Mouse (Mus musculus): ENCODE measurements around the gene Prkn.
A peak's percentile ranks its signal among the peaks of the same experiment; 100 is the strongest.

The Prkn gene

GRCm38 (mm10) chr17:11284246-11284645 lies 444.1 kb downstream of the Prkn start:
- no peak for DNase-seq (ENCODE audit: low read depth)

DNA sequence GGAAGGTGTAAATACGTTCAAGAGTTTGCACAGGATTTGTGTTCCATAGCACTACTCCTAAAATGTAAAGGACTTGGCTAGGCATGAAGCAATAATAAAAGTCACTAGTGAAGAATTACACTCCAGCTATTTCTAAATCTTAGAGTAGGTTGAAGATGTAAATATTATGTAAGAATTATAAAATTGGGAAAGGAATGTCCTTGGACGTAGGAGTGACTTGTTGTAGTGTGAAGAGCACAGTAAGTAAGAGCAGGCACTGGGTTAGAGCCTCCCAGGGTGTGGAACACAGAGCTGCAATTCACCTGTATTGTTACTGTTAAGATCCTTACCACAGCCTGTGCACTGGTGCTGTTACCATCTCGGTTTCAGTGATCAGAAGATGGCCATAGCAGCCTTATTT lies 450.0 kb downstream of the Prkn start:
- no peak for DNase-seq (ENCODE audit: low read depth)

GRCm38 (mm10) chr17:11303116-11303515 lies 462.9 kb downstream of the Prkn start:
- DNase-seq (ENCODE audit: low read depth), result no peak

DNA sequence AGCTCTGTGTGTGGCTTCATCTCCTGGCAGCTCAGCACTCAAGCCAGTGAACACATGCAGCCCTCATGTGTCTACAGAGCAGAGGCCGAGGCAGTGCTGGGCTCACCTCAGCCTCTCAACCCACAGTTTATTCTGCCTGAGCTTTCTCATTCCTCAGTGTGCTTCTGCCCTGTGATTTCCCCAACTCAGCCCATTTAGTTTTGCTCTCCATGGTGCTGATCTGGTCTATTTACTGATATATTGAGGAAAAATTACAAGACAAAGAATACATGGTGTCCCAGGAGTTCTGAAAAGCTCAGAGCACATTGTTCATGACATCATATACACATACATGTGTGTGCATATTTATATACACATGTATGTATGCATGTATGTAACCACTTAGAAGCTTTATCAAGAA lies 469.7 kb downstream of the Prkn start:
- DNase-seq (ENCODE audit: low read depth), result no peak

DNA sequence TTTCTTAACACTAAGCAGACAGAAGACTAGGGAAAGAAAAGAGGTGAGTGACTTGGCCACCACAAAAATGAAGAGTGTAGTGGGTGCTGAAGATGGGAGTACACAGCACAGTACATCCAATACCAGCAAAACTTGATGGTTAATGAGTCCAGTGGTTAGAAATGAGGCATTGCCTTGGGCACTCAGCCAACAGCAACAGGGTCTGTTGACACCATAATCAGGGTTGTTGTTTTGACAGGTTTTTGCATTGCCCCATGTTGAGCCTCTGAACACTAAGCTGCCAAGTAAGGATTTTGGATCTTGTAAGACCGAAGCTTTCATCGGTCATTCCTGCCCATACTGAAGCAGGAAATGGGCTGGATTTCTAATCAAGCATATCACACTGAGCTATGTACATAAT lies 474.0 kb downstream of the Prkn start:
- no peak for DNase-seq (ENCODE audit: low read depth)

GRCm38 (mm10) chr17:11315675-11316074 lies 475.5 kb downstream of the Prkn start:
- DNase-seq (ENCODE audit: low read depth), result no peak

DNA sequence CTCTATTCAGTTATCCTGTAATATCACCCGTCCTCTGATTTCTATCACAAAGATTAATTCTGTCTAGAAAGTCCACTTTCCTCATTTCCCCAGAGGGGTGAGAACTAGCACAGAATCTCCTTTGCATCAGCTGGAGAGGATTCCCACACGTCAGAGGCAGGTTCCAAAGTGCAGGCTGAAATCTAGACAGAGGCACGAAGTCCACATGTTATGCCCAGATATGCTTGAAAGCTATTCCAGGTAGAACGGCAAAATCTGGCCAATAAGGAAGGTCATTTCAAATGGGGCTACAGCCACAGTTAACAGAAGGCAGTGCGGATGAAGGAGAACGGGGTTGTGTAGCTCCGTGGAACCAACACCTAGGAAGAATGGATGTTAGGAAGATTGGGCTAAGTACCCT lies 478.8 kb downstream of the Prkn start:
- DNase-seq (ENCODE audit: low read depth), result no peak

- DNase-seq (ENCODE audit: low read depth), result no peak
Measured at GRCm38 (mm10) chr17:11319666-11320360, 479.6 kb downstream of the Prkn start.

- no peak for DNase-seq (ENCODE audit: low read depth)
Measured at GRCm38 (mm10) chr17:11332081-11332480, 491.9 kb downstream of the Prkn start.

DNA sequence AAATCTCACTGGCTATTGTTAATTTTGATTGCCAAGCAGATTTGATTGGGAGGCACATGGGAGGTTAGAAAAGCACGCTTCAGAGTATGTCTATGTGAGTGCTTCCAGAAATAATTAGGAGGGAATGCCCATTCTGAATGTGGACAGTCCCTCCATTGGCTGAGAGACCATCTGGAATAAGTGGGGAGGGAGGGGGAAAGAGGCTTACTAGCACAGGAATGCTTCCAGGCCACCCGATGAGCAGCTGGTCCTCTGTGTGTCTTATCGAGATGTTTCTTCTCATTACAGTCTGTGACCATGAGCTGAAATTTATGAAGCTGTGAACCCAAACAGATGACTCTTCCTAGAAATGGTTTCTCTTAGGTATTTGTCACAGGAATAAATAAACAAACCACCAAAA lies 493.6 kb downstream of the Prkn start:
- no peak for DNase-seq (ENCODE audit: low read depth)

- no peak for DNase-seq (ENCODE audit: low read depth)
Measured at GRCm38 (mm10) chr17:11336156-11336555, 496.0 kb downstream of the Prkn start.

DNA sequence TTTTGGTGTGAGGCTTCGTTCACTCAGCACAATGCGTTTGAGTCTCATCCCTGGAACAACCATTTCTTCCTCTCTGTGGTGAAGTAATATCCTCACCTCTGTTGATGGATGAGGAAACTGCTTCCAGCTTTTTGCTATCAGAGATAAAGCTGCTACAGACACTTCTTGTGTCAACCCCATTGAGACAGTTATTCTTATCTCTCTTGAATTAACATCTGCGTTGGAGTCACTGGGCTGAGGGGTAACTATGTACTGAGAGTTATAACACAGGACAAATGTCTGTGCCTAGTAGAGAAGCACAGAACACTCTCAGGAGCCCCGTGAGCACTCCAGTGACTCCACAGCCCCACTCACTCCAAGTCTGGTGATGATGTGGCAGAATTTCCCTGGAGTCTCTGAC lies 500.2 kb downstream of the Prkn start:
- no peak for DNase-seq (ENCODE audit: low read depth)

DNA sequence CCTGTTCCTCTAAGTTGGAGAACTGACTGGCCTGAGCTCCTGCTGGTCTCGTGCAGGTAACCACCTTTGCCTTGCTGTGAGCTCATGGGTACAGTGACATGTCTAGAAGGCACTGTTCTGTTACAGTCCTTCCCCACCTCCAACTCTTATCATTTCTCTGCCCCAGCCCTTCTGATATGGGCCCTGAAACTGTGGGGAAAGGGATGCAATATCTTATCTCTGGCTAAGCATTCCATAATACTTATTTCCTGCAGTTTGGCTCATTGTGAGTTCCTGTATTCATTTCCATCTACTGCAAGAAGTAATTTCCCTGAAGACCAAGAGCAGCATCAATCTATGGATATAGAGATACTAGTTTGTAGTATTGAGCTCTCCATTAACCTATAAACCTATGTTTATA lies 506.1 kb downstream of the Prkn start:
- no peak for DNase-seq (ENCODE audit: low read depth)

DNA sequence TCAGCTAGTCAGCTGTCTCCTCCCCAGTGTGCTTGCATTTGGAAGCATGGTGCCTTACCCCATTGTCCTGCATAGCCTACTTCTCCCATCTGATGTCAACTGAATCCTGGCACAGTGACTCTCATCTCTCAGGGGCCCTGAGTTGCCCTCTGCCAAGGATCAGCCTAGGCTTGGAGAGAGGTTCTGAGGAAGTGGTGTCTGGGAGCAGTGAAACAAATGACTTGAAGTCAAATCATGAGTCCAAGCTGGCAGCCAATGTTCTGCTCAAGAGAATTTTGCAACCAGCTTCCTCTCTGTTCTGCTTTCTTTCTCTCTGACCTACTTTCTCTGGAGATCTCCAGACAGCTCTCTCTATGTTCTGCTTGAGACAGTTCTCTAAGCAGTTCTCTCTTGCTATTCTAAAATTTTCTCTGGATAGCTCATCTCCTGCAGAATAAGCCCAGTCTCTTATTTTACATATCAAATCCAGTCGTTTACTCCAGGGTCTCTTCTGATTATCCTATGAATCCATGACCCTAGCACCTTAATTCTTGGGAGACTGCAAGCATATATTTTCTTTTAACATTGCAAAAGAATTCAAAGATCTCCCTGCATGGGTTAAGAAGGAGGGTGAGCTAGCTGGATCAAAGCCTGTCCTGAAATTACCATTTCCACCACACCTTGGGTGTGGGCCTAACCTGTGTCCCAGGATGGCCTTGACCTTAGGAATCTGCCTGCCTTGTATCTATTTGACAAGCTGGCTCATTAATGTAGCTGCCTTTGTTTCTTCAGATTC lies 512.8 kb downstream of the Prkn start:
- DNase-seq (ENCODE audit: low read depth), result no peak

DNA sequence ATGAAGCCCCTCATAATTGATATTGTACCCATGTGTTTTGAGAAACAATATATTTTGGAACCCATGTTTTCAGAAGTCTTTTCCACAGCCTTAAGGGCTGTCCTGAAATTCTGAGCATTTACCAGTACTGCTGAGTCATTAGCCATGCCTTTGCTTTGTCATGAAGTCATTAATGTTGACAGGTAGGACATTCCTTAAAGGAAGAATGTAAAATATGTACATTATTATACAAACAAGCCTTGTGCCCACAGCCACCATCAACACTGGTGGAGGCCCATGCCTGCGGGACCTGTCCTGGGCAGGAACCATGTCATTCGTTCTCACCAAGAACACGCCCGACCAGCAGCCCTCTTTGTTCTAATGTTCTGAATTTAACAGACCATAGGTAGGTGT lies 513.4 kb downstream of the Prkn start:
- DNase-seq (ENCODE audit: low read depth), result no peak

- DNase-seq (ENCODE audit: low read depth), result no peak
Measured at GRCm38 (mm10) chr17:11354348-11354747, 514.2 kb downstream of the Prkn start.

DNA sequence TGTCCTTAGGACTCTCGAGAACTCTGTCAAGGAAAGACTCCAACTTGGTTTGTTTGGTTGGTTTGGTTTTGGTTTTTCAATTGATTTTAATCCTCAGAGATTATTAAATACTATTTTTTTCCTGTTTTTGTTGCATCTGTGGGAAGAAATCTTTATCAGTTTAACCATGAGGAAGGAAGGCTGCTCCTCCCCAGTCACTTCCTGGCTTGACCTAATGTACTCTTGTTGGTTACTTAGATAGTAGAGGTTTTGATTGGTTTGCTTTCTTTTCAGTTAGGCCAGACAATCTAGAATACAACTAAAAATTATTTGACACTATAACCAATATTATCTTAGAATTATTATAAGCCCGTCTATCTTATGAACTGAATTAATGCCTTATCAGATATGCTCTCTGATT lies 535.3 kb downstream of the Prkn start:
- peak; percentile 8 for DNase-seq (ENCODE audit: low read depth)

DNA sequence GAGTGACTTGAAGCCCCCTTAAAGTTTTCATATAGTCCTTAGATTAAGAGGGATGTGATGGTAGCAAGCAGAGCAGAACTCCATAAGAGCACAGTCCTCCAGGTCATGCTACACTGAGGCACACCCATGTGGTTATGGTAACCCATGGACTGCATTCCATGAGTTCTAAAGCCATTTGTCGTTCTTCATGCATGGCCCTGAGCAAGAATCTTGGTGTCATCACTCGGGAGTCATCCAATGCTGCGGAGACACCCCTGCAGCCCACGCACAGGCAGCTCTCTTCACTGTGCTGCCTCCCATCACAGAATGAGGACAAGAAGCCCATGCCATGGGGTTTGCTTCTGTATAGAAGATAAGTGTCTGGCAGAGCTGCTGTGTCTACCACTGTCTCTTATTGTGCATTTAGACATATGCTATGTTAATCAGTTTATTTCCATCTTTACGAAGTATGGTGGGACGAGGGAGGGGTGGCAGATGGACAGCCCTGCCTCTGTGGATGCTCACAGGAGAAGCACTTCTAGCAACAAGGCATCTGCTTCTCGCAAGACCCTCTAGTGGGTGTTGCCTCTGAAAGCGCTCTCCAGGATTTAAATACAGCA lies 543.3 kb downstream of the Prkn start:
- no peak for DNase-seq (ENCODE audit: low read depth)

DNA sequence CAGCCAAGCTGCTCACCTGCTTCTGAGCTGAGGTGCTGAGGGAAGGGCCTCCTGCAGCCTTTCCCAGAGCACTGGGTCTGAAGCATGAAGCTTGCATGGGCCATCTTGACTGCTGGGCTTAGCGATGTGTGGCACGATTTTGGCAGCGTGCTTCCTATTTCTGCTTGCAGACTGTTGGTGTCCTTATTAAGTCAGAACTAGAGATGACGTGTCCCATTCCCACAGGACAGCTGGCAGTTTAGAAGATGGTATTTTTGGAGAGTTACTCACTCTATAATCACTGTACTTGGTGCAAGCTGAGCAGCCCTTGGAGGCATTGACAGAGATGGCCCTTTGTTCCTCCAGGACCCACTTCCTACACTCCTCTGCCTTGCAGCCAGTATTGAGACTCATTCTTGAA lies 545.1 kb downstream of the Prkn start:
- no peak for DNase-seq (ENCODE audit: low read depth)

DNA sequence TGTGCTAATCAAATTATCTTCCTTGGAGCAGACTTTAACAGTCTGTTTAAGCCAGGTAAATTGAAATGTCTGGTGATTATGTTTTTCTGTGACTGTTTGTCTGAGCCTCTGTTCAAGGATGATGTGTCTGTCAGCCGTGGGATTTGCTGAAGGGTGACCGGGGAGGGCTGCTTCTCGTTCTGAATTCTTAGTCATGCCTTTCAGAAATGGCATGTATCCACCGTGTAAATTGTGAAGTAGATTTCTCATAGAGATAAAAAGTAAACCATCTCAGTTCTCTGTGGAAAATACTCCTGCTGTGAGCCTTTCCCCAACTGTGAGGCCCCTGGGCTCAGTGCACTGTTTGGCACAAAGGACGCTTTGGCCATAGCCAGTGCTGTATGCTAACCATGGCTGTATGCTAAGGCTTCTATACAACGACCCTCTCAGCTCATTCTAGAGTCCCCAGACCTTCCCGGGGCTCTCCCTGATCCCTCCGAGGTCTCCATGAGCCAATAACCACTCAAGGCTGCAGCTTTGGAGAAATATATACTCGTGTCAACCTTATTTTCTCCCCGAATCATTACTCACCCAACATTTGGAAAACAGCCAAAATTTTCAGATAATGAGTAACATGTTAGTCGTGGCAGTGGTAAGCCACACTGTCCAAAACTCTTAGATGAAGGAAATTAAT lies 552.6 kb downstream of the Prkn start:
- peak; percentile 48 for DNase-seq (ENCODE audit: low read depth)

DNA sequence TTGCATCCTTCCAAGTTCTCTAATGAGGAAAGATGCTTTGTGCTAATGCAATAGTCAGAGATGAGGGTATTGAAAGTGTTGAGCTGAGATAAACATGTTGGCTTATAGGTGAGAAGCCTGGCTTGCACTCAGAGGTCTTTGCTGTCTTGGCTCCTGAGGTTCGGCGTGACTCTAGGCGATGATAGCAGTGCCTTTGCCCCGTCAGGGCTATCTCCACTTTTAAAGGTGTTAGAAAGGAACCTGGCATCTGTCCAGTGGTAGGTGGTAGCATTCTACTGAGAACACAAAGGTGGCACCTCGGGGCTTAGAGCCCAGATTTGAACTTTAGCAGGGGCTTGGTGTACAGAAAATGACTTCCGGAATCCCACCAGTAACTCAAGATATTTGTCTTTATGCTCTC lies 554.4 kb downstream of the Prkn start:
- DNase-seq (ENCODE audit: low read depth), result no peak

GRCm38 (mm10) chr17:11397678-11398077 lies 557.5 kb downstream of the Prkn start:
- no peak for DNase-seq (ENCODE audit: low read depth)

Data from 416B (cell line).